Mouse (Mus musculus) E14TG2a.4 (cell line): ENCODE results near the gene Gm45716.

Experiments used
- H3K27me3 ChIP-seq: 2 replicates; pipeline ENCODE4 v1.6.1; 2014; ENCODE audit warnings: low read length, control low read depth; ENCODE audit not compliant: insufficient read depth
- H3K36me3 ChIP-seq: 2 replicates; pipeline ENCODE4 v1.6.1; 2014; ENCODE audit warnings: low read length, control low read depth; ENCODE audit not compliant: insufficient read depth
- H3K4me1 ChIP-seq: replicated peaks from 2 replicates; pipeline ENCODE4 v1.6.1; 2014; ENCODE audit warnings: low read depth, low read length, control low read depth
- H3K4me3 ChIP-seq: replicated peaks from 2 replicates; pipeline ENCODE4 v1.5.1; 2014; ENCODE audit warnings: mild to moderate bottlenecking, low read length
- H3K9me3 ChIP-seq: 2 replicates; pipeline ENCODE4 v1.6.1; 2014; ENCODE audit warnings: low read length, control low read depth
- CTCF ChIP-seq: conservative IDR thresholded peaks from 2 replicates; pipeline ENCODE4 v1.5.1; 2014; ENCODE audit warnings: low read length
- NANOG ChIP-seq: IDR thresholded peaks from 2 replicates; pipeline ENCODE4 v1.6.1; 2014; ENCODE audit warnings: borderline replicate concordance, low read length, mixed read lengths
- POU5F1 ChIP-seq: IDR thresholded peaks from 2 replicates; pipeline ENCODE4 v1.6.1; 2014; ENCODE audit warnings: low read length, borderline replicate concordance

The Gm45716 gene

DNA sequence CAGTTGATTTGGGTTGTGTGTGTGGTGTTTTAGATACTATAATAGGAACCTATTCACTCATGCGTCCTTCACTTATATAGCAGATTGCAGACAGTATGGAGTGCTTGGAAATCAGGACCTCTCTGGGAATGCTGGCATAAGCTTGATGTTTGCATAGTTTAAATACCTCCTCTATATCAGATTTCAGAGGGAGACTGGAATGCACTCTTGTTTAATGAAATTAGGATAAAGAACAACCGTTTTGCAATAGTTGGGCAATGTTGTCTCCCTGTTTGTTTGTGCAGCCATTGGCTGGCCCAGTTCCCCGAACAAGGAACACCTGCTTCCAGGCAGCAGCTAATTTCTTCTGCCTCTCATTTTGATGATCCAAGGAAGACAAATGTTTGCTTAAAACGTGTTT, 71.6 kb downstream of the Gm45716 start:
- no peak overlapping the region for H3K4me3 ChIP-seq
- peaks cover 11% of the 10 kb centered on the region; the same call in 1 of the 2 replicates for H3K27me3 ChIP-seq
- no peaks in the 10 kb centered on the region for H3K36me3 ChIP-seq
- H3K4me1 ChIP-seq, result 0 out of 2 replicates have a peak, but pooled peaks cover 3% of the 10 kb centered on the region
- no peaks in the 10 kb centered on the region for H3K9me3 ChIP-seq
- TF ChIP-seq NANOG (no peak), CTCF (no peak), POU5F1 (no peak)

GRCm38 (mm10) chr11:90259826-90260225, 72.3 kb downstream of the Gm45716 start:
- Histone ChIP-seq H3K27me3 (peaks cover 3% of the 10 kb centered on the region; the same call in 1 of the 2 replicates), H3K4me1 (0 out of 2 replicates have a peak, but pooled peaks cover 3% of the 10 kb centered on the region), H3K36me3 (no peaks in the 10 kb centered on the region), H3K9me3 (no peaks in the 10 kb centered on the region), H3K4me3 (no peak overlapping the region)
- TF ChIP-seq NANOG (no peak), CTCF (no peak), POU5F1 (no peak)

DNA sequence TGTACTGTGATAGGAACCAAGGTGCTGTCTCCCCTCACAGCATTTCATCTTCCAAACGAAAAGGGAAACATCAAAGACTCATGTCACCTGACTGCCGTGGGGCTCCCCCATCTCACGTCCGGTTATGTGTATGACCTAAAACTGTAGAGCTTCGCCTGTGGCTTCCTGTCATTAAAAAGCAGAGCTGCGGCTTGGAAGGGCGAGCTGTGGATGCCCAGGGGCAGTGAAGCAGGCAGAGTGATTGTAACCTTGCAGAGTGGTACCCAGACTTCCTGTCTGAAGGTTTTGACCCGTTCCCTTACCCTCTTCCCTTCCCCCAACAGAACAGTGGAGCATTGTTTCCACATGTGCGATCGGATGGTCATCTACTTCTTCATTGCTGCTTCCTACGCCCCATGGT, 76.7 kb downstream of the Gm45716 start:
- TF ChIP-seq POU5F1 (no peak), CTCF (no peak), NANOG (no peak)
- no peak overlapping the region for H3K4me3 ChIP-seq
- no peaks in the 10 kb centered on the region for H3K4me1 ChIP-seq
- no peaks in the 10 kb centered on the region for H3K9me3 ChIP-seq
- no peaks in the 10 kb centered on the region for H3K36me3 ChIP-seq
- H3K27me3 ChIP-seq, result no peaks in the 10 kb centered on the region

GRCm38 (mm10) chr11:90265581-90265980, 78.1 kb downstream of the Gm45716 start:
- Histone ChIP-seq H3K4me1 (peaks cover 6% of the 10 kb centered on the region), H3K4me3 (no peak overlapping the region), H3K27me3 (no peaks in the 10 kb centered on the region), H3K36me3 (no peaks in the 10 kb centered on the region), H3K9me3 (no peaks in the 10 kb centered on the region)
- TF ChIP-seq NANOG, result no peak
- no peak for TF ChIP-seq POU5F1
- TF ChIP-seq CTCF, result no peak

- H3K4me1 ChIP-seq, result peaks cover 6% of the 10 kb centered on the region
Observed at GRCm38 (mm10) chr11:90268934-90269333, 81.5 kb downstream of the Gm45716 start.

DNA sequence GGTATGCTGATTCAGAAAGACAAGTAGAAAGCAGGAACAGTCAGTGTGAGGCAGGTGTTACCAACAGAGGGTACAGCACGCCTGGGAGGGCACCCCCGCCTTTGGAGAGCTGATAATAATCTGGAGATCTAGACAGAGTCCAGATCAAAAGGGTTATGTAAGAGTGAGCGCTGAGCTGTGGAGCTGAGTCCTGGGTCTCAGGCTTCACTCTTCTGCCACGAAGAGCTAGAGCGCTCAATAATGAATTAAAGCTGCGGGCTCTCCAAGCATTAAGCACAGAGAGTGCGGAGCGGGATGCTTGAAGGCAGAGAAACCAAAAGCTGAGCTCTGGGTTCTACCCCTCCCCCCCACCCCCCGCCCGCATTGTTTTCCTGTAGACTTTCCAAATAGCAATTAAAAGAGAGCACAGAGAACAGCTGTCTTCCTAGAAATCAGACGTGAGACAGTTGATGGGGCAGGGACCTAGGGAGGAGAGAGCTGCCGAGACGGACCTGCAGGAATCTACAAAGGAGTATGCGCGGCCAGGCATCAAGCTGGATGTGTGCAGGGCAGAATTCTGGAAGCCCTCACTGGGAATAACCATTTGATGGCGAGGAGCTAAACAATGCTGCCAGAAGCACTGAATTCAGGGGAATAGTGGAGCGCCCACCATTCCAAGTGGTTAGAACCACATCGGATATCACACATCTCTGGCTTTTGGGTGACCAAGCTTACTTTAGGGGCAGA, 82.1 kb downstream of the Gm45716 start:
- no peaks in the 10 kb centered on the region for H3K36me3 ChIP-seq
- H3K9me3 ChIP-seq, result no peaks in the 10 kb centered on the region
- H3K27me3 ChIP-seq, result no peaks in the 10 kb centered on the region
- TF ChIP-seq CTCF, result no peak
- no peak for TF ChIP-seq POU5F1
- no peak for TF ChIP-seq NANOG
- H3K4me3 ChIP-seq, result no peak overlapping the region
- H3K4me1 ChIP-seq, result peaks cover 6% of the 10 kb centered on the region

More at GRCm38 (mm10) chr11:90268934-90269333, 81.5 kb downstream of the Gm45716 start:
- Histone ChIP-seq H3K9me3 (no peaks in the 10 kb centered on the region), H3K4me3 (no peak overlapping the region), H3K27me3 (no peaks in the 10 kb centered on the region), H3K36me3 (no peaks in the 10 kb centered on the region)
- TF ChIP-seq POU5F1, result no peak
- no peak for TF ChIP-seq CTCF
- TF ChIP-seq NANOG, result no peak

- Histone ChIP-seq H3K4me1 (peaks cover 6% of the 10 kb centered on the region), H3K36me3 (no peaks in the 10 kb centered on the region), H3K9me3 (no peaks in the 10 kb centered on the region), H3K4me3 (no peak overlapping the region), H3K27me3 (no peaks in the 10 kb centered on the region)
- TF ChIP-seq POU5F1 (no peak), CTCF (no peak), NANOG (no peak)
Observed at GRCm38 (mm10) chr11:90270132-90270877, 82.8 kb downstream of the Gm45716 start.

DNA sequence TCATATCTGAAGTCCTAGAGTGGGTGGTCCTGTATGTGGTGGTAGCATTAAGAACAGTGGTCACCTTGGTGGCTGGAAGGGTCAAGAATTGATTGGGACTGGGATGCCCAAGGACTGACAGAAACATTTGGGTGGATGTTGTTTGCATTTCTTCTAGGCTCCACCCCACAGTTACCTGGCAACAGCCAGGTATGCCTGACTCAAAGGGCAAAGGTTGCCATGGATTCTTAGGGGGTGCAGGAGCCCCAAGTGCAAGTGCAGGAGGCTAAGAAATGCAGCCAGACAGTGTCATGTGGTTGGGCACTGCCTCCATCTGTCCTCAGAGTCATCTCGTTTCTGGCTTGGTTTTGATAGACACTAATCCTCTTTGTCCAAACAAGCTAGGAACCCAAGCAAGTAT, 86.7 kb downstream of the Gm45716 start:
- Histone ChIP-seq H3K9me3 (no peaks in the 10 kb centered on the region), H3K27me3 (no peaks in the 10 kb centered on the region), H3K4me3 (no peak overlapping the region), H3K4me1 (peaks cover 6% of the 10 kb centered on the region), H3K36me3 (no peaks in the 10 kb centered on the region)
- TF ChIP-seq NANOG, result no peak

GRCm38 (mm10) chr11:90275663-90276062, 88.2 kb downstream of the Gm45716 start:
- no peaks in the 10 kb centered on the region for H3K27me3 ChIP-seq

More at GRCm38 (mm10) chr11:90275663-90276062, 88.2 kb downstream of the Gm45716 start:
- no peaks in the 10 kb centered on the region for H3K4me1 ChIP-seq
- H3K9me3 ChIP-seq, result no peaks in the 10 kb centered on the region
- TF ChIP-seq CTCF (no peak), POU5F1 (no peak), NANOG (no peak)
- no peak overlapping the region for H3K4me3 ChIP-seq
- no peaks in the 10 kb centered on the region for H3K36me3 ChIP-seq
